Mouse (Mus musculus): ENCODE results near the gene Fam110a.

The Fam110a gene

DNA sequence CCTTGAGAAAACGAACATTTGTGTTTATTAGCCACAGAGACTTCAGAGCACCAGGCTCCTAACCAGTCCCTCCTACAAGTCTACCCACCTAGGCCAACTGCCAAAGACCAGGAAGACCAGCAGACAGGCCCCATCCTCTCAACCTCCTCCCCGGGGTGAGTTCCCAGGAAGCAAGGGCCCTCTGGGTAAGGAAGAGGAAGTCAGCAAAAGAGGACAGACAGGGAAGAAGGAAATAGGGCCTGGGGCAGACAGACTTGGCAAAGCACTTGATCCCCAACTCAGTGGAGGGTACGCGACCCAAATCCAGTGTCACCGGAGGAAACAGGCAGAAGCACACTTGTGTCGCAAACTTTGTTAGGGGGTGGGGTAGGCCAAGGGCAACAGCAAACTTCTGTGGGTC lies 10.6 kb downstream of the Fam110a start:
- no peak for DNase-seq

DNA sequence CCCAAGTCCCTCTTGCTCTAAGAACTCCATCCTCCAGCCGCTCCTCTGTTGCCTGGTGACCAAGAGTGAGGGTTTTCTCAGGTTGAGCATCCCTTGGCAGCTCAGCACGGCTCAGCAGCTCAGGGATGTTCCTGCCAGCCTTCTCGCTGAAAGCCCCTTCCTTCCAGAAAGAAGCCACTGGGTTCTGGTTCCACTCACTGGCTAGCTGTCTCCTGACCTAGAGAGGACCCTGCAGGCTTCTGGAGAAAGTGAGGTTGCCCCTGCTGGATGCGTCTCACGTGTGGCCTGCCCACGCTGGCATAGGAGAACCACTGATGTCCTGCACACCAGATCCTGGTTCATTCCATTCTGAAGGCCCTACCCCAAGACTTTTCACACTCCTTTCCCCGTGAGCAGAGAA lies 11.0 kb downstream of the Fam110a start:
- DNase-seq = no peak

DNA sequence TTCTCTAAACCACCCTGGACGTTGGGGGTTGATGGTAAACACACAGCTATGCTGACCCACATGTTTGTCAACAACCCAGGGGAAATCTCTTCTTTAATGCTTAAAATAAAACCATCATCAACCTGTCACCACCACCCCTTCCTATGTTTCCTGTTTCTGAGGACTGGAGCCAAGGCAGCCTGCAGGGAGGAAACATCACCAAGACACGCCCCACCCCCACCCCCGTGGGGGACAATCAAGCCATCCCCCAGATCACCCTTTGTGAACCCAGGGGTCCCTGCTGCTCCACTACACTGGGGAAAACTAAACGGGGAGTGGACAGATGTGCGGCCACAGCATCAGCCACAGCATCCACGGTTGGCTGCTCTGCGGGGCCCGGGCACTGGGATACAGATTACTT lies 11.6 kb downstream of the Fam110a start:
- DNase-seq = no peak

DNA sequence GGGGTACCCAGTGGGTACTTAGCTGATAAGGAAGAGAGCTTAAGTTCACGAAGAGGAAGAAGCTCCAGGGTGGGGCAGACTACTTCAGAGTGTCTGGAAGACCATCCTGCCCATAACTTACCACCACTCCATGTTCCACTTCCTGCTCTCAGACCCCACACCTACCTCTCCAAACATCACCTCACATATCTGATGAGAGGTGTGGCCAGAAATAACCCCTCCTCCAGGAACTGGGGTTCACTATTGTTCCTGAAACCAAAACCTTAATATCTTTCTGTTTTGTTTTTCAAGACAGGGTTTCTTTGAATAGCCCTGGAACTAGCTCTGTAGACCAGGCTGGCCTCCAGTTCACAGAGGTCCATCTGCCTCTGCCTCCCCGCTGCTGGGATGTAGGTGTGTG lies 12.2 kb downstream of the Fam110a start:
- no peak for DNase-seq

DNA sequence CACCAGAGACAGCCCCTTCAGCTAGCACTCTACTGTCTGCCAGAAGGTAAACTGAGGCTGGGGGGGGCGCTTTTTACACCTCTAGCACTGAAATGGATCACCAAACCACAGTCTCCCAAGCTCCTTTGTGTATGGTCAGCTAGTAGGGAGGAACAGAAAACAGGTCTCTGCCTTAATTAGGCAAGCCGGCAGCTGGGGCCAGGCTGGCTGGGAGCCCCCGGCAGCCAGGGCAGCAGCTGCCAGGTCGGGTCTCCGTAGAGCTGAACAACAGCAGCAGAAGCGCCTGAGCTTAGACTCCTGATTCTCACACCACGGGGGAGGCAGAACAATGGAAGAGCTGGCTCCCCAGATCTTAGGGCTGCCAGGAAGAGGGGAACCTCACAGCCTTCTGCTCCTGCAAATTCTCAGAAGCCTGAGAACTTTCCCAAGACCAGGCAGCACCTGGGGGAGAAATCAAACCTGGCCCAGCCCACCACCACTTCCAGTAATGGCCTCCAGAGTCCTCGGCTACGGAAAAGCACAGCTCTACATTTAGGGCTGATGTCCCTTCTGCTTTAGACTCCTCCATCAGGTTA lies 12.8 kb downstream of the Fam110a start:
- no peak for DNase-seq

DNA sequence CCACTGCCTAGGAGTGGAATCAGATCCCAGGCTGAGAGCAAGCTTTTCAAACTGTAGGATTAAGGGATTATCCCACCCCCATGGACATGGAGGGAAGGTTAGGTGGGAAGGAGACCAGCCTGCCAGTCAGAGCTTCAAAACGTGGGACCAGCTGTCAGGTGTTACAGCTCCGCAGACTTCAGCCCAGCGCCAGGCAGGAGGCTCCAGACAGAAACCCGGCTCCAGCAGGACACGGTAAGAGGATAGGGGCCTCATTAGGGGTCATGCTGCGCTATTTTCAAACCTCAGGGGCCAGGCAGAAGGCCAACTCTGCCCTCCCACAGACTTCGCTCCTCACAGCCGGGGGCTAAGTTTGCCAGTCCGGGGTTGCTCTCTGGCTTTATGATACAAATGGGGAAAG lies 16.0 kb downstream of the Fam110a start:
- DNase-seq = no peak

DNA sequence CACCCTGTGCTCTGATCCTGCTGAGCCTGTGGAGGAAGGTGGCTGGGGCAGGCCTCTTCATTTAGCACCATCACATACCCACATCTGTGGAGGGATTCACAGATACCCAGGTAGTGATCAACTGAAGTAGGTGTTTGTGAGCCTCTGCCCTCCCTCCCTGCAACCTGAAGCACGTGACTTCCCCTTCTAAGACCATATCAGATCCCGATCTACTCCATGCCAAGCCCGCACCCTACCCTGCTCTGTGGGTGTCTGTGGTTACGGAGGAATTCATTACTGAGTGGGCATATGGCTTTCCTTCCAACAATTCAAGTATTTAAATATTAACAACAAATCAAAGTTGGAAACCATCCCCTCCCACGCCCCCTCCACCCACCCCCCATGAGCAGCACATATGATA lies 16.7 kb downstream of the Fam110a start:
- no peak for DNase-seq

DNA sequence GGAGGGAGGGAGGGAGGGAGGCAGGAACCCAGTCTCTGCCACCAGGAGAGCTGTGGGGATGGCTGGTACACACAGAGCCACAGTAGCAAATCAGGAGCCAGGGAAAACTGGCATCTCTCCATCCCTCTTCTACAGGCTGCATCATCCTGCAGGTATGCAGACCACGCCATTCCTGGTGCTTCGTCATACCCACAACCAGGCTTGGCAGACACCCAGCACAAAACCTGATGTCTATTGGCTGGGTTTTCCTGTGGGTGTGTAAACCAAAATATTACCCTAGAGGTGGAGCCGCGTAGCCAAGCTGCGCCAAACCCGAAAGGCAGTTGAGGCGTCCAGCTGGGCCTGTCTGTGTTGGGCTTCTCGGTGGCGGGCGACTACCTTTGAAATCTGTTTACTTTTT lies 17.5 kb downstream of the Fam110a start:
- peak; percentile 76 for DNase-seq

DNA sequence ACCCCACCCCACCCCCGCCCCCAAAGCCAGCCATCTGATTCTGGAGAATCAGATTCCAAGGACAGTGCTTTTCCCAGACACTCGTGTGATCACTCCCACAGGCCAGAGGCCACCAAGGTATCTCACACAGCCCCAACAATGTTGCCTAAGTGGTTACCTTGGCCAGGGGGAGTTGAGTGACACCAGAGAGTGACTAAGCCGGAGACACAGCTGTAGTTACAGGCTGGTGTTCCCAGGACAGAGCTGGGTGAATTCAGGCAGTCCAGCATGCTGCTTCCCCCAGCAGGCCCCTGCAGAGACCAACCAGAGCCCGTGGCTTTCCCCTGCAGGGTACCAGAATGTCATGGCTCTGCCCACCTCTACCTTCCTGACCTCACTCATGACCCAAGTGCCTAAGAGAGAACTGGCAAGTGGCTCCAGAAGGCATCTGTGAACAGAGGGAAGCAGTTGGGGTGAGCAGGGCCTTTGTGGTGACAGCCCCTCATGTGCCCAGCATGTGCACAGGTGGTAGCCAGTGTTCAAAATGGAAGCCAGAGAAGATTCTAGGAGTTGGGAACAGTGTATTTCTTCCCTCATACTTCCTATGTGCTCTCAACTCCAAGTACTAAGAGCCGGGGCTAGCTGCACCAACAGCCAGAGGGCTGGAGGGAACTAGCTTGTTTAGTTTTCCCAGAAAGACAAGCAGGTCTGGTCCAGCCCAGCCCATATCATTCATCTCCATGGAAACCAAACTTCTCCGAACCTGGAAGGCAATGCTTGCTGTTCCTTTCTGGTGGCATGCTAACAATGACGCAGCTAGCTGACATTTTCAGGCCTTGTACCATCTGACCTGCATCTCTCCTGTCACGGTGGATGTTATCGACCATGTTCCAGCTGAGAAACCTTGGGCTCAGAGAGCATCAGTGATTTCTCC lies 18.5 kb downstream of the Fam110a start:
- DNase-seq = no peak

DNA sequence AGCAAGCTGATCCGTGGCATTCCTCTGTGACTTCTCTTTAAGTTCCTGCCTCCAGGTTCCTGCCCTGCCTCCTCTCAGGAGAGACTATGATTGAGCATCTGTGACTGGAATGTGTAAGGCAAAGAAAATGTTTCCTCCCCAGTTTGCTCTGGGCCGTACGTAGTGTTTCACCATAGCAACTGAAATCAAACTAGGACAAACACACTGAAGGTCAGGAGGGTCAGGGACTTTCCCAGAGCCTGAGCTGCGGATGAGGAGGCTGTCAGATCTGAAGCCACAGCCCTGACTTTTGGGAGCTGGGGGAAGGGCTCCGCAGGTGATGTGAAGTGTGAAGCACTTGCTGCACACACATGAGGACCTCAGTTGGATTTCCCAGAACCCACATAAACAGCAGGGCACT lies 20.7 kb downstream of the Fam110a start:
- no peak for DNase-seq

DNA sequence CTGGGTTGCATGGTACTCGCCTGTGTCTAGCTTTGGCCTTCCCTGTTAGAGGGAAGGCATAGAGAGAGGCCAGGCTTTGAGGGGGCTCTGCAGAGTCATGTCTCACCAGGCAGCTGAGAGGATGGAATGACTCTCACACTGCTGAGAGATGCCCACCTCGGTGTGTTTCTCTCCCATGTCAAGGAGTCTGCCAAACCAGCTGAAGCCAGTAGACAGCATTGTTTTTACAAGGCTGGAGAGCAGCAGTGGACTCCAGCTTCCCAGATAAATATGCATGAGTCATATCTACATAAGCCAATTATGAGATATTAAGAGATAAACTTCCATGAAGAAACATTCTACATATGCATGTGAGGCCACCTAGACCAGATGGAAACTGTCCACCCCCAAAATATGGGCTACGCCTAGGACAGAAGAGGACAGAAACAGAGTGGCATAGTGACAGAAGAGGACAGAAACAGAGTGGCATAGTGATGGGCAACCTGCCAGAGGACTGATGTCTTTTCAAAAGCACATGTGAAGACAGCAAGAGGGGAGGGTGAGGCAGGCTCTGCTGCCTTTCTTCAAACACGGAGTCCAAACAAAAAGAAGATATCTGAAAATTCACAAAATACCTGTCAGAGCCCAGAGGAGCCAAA lies 23.4 kb downstream of the Fam110a start:
- DNase-seq = no peak

DNA sequence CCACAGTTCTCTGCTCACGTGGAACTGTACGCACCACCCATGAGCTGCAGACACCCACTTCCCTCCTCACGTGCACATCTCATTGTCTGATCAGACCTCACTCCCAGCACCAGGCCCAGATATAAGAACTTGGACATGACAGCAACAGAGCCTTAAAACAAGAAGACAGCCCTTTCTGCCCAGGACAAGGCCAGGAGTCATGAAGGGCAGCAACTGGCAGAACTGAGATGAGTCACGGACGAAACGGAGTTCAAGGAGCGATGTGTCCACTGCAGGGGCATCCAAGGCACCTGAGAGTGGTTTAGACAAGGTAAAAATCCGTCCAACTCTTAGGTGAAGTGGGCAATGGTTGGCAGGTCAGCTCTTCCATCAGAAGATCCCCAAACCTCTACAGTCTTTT lies 26.4 kb downstream of the Fam110a start:
- no peak for DNase-seq

DNA sequence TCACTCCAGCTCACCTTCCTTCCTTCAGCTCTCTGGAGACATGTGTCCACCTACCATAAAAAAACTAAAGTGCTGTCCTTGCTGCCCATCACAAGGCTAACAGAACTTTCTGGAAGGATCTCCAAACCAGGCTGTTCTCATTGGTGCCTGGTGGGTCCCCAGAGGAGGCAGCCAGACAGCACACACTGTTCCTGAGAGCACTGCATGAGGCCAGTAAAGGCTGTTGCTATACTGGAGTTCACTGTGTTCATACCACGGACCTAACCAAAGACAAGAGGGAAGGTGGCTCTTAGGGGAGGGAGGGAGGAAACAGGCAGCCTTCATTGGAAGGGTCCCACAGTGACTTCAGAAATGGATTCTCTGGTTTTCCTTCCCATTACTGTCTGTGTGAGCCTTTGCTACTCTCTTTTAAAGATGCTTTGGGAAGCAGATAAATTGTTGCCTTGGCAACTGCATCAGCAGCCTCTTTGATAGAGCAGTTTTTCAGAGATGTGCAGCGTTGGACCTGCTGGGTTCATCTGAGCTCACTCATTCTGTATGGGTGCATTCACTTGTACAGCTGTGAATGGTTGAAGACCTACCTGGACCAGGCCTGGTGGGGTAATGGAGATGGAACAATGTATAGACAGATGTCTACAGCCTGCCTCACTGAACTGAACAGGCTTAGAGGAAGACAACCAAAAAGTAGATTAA lies 30.8 kb downstream of the Fam110a start:
- no peak for DNase-seq

DNA sequence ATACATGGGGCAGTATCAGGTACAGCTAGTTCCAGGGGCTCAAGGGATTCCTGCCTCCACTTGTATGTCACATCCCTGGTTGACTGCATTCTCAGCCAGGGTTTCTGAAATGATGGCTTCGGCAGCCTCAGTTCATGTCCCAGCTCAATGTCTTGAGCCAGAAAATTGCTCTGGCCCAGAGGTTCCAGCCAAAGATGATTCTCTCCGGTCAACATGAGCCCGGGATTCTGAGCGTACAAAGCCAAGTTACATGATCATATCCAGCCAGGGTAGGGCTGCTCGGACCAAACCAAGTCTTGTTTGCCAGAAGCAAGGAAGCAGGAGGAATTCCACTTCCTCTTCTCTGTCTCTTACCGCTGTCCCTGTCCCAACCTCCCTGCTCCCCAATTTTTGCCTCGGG lies 31.7 kb downstream of the Fam110a start:
- DNase-seq = no peak

DNA sequence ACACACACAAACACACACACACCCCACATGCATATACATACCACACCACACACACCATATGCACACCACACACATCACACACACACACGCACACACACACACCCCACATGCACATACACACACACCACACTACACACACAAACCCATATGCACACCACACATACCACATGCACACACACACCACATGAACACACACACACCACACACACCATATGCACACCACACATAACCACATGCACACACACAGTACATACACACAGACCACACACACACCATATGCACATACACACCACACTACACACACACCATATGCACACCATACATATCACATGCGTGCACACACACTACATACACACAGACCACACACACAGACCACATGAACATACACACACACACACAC lies 32.4 kb downstream of the Fam110a start:
- DNase-seq = no peak

DNA sequence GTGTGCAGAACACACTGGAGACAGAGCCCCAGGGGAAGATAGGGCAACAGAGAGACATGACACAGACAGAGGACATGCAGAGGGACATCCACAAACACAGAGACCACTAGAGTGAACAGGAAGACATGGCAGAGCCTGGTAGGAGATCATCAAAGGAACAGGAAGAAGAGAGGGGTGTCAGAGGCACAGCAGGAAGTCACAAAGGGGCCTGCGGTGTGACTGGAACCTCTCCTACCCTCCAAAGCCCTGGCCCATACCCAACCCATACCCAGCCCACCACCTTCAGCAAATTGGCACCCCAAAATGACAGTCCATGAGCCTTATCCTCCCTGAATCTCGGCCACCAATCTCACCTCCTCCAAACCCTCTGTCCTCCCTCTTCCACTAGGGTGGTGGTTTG lies 35.9 kb downstream of the Fam110a start:
- no peak for DNase-seq

DNA sequence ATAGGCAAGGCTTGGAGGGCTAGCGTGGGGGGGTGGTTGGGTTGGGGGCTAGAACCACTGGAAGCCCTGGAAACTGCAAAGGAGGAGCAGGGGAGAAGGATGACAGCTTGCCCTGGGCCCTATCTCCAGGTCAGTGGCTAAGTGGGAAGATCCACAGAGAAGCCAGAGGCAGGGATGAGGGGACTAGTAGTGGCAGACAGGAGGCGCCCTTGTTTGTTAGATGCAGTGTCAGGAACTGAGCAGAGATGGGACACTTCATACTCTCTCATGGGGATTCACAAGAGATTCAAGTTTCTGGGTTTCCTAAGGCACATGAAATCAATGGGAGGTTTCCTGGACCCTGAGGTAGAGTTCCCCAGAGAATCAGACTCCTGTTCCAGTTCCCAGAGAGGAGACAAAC lies 38.8 kb downstream of the Fam110a start:
- no peak for DNase-seq

DNA sequence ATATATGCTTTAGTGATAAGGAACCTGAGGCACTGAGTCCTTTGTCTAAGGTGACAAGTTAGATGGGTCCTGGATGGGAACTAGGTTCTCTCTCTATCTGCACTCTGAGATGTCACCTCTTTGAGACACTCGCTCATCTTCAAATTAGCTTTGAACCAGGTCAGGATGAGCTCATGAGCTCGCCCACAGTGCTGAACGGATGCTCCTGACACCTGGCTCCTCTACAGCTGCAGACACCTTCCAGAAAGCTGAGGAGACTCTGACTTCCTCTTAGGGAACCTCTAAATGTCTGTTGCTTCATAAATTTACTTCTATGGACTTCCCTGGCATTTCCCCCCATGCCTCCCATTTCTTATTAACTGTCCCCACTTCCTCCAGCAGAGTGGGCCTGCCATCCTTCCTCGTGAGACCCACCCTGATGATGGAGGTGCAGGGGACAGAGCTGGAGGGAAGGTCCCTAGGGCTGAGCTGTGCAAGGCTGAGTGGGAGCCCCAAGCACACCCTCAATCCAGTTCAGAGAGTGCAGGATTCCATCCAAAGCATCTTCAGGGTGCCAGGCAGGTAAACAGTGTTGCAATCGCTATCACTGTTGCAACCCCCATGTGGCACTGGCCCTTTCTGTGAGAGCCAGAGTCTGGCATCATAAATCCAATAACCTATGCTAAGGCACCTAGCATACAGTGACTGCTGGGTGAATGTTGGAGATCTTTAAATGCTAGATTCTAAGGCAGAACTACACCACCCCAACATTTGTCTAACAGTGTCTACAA lies 40.2 kb downstream of the Fam110a start:
- DNase-seq = no peak

DNA sequence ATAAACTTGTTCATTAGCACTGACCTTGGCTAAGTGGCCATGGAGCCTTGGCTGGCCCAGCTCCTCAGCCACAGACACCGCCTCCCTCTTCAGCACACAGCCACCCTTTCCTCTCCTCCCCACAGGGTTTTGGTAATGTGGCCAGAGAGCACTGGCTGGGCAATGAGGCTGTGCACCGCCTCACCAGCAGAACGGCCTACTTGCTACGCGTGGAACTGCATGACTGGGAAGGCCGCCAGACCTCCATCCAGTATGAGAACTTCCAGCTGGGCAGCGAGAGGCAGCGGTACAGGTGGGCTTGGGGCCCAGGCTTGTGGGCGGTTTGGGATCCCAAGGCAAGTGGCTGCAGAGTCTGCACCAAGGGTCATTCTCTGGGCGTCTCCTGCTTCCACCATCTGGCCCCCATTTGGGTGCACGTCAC lies 41.2 kb downstream of the Fam110a start:
- peak; percentile 39 for DNase-seq

DNA sequence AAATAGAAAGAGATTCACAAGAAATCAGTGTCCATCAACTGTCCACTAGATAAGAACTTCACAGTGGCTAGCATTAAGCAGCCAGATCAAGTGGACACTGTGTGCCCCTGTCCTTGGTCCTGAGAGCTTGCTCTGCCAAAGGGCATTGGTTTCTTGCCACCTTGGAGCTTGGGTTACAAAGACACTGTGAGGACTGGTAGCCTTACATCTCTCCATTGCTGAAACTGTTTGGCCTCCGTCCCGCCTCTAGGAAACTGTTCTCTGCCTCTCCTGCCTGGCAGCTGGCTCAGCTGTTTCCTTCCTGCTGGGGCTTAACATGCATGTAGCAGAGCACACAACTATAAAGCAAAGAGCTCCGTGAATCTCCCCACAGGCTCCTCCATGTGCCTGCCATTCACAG lies 42.1 kb downstream of the Fam110a start:
- DNase-seq = no peak

DNA sequence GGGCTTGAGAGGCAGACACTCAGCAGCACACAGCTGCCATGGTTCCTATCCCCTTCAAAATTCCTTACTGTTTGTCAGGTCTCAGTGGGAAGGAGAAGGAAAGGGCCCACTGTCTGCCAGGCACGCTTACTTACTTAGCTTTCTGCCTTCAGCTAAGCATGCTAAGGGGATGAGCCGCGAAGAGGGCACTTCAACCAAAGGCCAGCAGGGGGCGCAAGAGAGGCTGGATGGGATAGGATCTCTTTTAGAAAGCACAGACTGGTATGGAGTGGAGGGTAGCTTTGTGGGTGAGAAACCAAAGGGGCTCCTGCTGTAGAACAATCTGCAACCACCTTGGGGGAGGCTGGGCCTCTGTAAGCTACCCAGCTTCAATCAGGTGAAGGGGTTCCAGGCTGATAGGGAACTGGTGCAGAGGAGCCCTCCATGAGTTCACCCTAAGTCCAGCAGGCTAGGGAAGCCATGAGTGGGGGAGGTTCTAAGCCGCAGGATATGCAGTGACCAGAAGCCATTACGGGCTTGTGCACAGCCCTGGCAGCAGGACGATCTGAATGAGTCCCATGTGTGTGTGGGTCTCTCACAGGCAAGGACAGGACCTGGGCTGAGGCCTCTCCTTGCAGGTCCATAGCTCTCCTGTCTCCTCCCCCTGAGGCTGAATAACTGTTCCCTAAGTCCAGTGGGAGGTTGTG lies 49.5 kb downstream of the Fam110a start:
- DNase-seq = peak; percentile 72

DNA sequence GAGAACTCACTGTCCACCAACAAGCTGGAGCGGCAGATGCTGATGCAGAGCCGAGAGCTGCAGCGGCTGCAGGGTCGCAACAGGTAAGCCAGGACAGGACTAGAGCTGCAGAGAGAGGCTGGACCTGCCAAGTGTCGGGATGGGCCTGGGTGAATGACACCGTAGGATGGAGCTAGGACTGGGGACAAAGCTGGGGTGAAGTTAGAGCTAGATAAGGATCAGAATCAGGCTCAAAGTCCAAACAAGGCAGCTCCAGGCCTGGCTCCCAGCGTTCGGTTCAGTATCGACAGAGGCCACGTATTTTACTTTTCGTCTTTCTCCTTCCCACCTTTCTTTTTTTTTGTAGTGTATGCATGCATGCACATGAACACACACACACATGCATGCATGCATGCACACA lies 52.9 kb downstream of the Fam110a start:
- no peak for DNase-seq

Data from cerebellum, adult 11 months (tissue).